Comparison of ENCODE assay signal across 7 mouse cellular contexts in genomic region chr14:90295456-90295855, GRCm38 (mm10).
DNase-seq lines count a peak whose midpoint lies in the region; TF ChIP-seq lines count a peak whose summit lies in the region.
"Not testable (repeated sequence)": the region's sequence is repeated elsewhere in the genome, so short reads cannot be mapped to it uniquely, and the experiment has no call there.

No protein-coding gene starts in this region.

- H3K4me3 ChIP-seq in thymus, adult 2 months (ENCODE audit: control insufficient read depth, insufficient read depth, low read length), result not testable (repeated sequence)

- 97% methylated on average over 17 of the region's 18 CpGs for WGBS in thymus, adult 2 months

- H3K27ac ChIP-seq in thymus, adult 2 months (ENCODE audit: control insufficient read depth, insufficient read depth, low read length), result not testable (repeated sequence)

- H3K4me1 ChIP-seq in thymus, adult 2 months (replicated peaks; ENCODE audit: control insufficient read depth, insufficient read depth, low read length), result not testable (repeated sequence)

- DNase-seq in adrenal gland, postnatal 14 days, result peak; percentile 7
- DNase-seq in frontal cortex, adult 2 months (ENCODE audit: extremely low spot score in 1 of 2, low spot score in 1 of 2), result peak; percentile 9 to 20
- DNase-seq in heart, adult 8-10 months (ENCODE audit: low spot score), result peak; percentile 9
- DNase-seq in kidney, postnatal 14 days, result peak; percentile 31
- DNase-seq in lung, adult 18-20 months, result peak; percentile 1 to 21
- peak; percentile 18 to 32 for DNase-seq in right cerebral cortex, postnatal 10 days (ENCODE audit: low spot score in 2 of 2)
- DNase-seq in thymus, adult 2 months, result peak; percentile 7

- H3K36me3 ChIP-seq in thymus, adult 2 months (ENCODE audit: control insufficient read depth, insufficient read depth, low read length), result not testable (repeated sequence)

- TF ChIP-seq CTCF in thymus, adult 2 months (IDR thresholded peaks at IDR 0.05; ENCODE audit: borderline replicate concordance, control insufficient read depth, extremely low read depth, insufficient read depth, low read length, poor library complexity), result not testable (repeated sequence)

- TF ChIP-seq POLR2A in thymus, adult 2 months (IDR thresholded peaks at IDR 0.05; ENCODE audit: control insufficient read depth, extremely low read depth, insufficient read depth, low read length, poor library complexity), result not testable (repeated sequence)

- not testable (repeated sequence) for H3K27me3 ChIP-seq in thymus, adult 2 months (ENCODE audit: control insufficient read depth, insufficient read depth, low read length)
